Mouse (Mus musculus) MEL (cell line): ENCODE results near the gene Trim2. TPM values are rescaled to one million over a fixed set of nuclear protein-coding genes. Genes with fewer than 3 reads are reported as not detected.

Experiments
- DNase-seq: peaks from one replicate; pipeline ENCODE4 v3.0.0; 2011; ENCODE audit warnings: low read depth, low spot score
- H3K27ac ChIP-seq: 2 replicates; pipeline ENCODE4 v1.5.1; 2012; ENCODE audit warnings: low read depth, mild to moderate bottlenecking, control low read depth, low read length, moderate library complexity; ENCODE audit not compliant: control insufficient read depth
- H3K27me3 ChIP-seq, 2 experiments: fragments of 150-350 bp in 1 of 2; sonication (generic) in 1 of 2; 2 replicates each; pipeline ENCODE4 v1.6.1; 2012; ENCODE audit warnings: low read length in 2 of 2, mild to moderate bottlenecking in 2 of 2, improper control_type of control experiment in 1 of 2, moderate library complexity in 1 of 2; ENCODE audit not compliant: insufficient read depth in 2 of 2, control insufficient read depth in 1 of 2
- H3K36me3 ChIP-seq, 2 experiments: 2 replicates each; pipeline ENCODE4 v1.6.1; 2012 to 2014; ENCODE audit warnings: low read length in 2 of 2, improper control_type of control experiment in 1 of 2, inconsistent platforms in 1 of 2, mild to moderate bottlenecking in 1 of 2; ENCODE audit not compliant: insufficient read depth in 2 of 2, control insufficient read depth in 1 of 2
- H3K4me1 ChIP-seq, 2 experiments: fragments of 150-350 bp in 1 of 2; sonication (generic) in 1 of 2; 2 replicates each; pipeline ENCODE4 v1.6.1; 2012; ENCODE audit warnings: low read length in 2 of 2, improper control_type of control experiment in 1 of 2, mild to moderate bottlenecking in 1 of 2; ENCODE audit not compliant: insufficient read depth in 2 of 2, control insufficient read depth in 1 of 2
- H3K4me3 ChIP-seq, 2 experiments: fragments of 150-350 bp in 1 of 2; sonication (generic) in 1 of 2; 2 replicates each; pipeline ENCODE4 v1.5.1; 2012; ENCODE audit warnings: low read depth in 2 of 2, low read length in 2 of 2, mild to moderate bottlenecking in 2 of 2, moderate library complexity in 2 of 2, control low read depth in 1 of 2, improper control_type of control experiment in 1 of 2; ENCODE audit not compliant: control insufficient read depth in 1 of 2, insufficient read depth in 1 of 2
- H3K79me2 ChIP-seq: 2 replicates; pipeline ENCODE4 v1.6.1; 2012; ENCODE audit warnings: mild to moderate bottlenecking, low read length, moderate library complexity; ENCODE audit not compliant: control insufficient read depth, poor library complexity, insufficient read depth
- H3K9ac ChIP-seq: 2 replicates; pipeline ENCODE4 v1.6.1; 2012; ENCODE audit warnings: low read depth, mild to moderate bottlenecking, control low read depth, low read length, moderate library complexity; ENCODE audit not compliant: control insufficient read depth, poor library complexity, severe bottlenecking
- H3K9me3 ChIP-seq: fragments of 150-350 bp; sonication (generic); replicated peaks from 2 replicates; pipeline ENCODE4 v1.6.1; 2012; ENCODE audit warnings: mild to moderate bottlenecking, low read length, improper control_type of control experiment, moderate library complexity; ENCODE audit not compliant: insufficient read depth
- CHD2 ChIP-seq: IDR thresholded peaks from 2 replicates; pipeline ENCODE4 v1.6.1; 2011; ENCODE audit warnings: low read length, improper control_type of control experiment
- EP300 ChIP-seq, 2 experiments: IDR thresholded peaks; 2 replicates each; pipeline ENCODE4 v1.6.1; 2011; ENCODE audit warnings: improper control_type of control experiment in 2 of 2, low read length in 2 of 2, low read depth in 1 of 2, mild to moderate bottlenecking in 1 of 2
- HCFC1 ChIP-seq: IDR thresholded peaks from 2 replicates; pipeline ENCODE4 v1.6.1; 2012; ENCODE audit warnings: low read depth, mild to moderate bottlenecking, inconsistent platforms, low read length, improper control_type of control experiment, moderate library complexity
- KAT2A ChIP-seq: conservative IDR thresholded peaks from 2 replicates; pipeline ENCODE4 v1.6.1; 2012; ENCODE audit warnings: low read depth, low read length, improper control_type of control experiment, inconsistent platforms
- MAFK ChIP-seq: IDR thresholded peaks from 2 replicates; pipeline ENCODE4 v1.6.1; 2011; ENCODE audit warnings: low read depth, mild to moderate bottlenecking, low read length, improper control_type of control experiment, borderline replicate concordance
- MAX ChIP-seq: IDR thresholded peaks from 2 replicates; pipeline ENCODE4 v1.6.1; 2011; ENCODE audit warnings: low read length, improper control_type of control experiment
- MAZ ChIP-seq: IDR thresholded peaks from 2 replicates; pipeline ENCODE4 v1.6.1; 2012; ENCODE audit warnings: low read depth, mild to moderate bottlenecking, inconsistent platforms, low read length, improper control_type of control experiment
- MEF2A ChIP-seq: IDR thresholded peaks from 2 replicates; pipeline ENCODE4 v1.6.1; 2014; ENCODE audit warnings: low read depth, mild to moderate bottlenecking, inconsistent platforms, low read length, improper control_type of control experiment; ENCODE audit not compliant: poor library complexity, insufficient replicate concordance, severe bottlenecking; ENCODE audit errors: extremely low read depth
- NELFE ChIP-seq: IDR thresholded peaks from 2 replicates; pipeline ENCODE4 v1.6.1; 2011; ENCODE audit warnings: low read depth, low read length, improper control_type of control experiment
- NRF1 ChIP-seq: IDR thresholded peaks from 2 replicates; pipeline ENCODE4 v1.6.1; 2014; ENCODE audit warnings: low read depth, mild to moderate bottlenecking, inconsistent platforms, low read length, improper control_type of control experiment, moderate library complexity; ENCODE audit not compliant: poor library complexity, insufficient read depth, severe bottlenecking
- RCOR1 ChIP-seq: IDR thresholded peaks from 2 replicates; pipeline ENCODE4 v1.6.1; 2012; ENCODE audit warnings: low read depth, mild to moderate bottlenecking, inconsistent platforms, low read length, improper control_type of control experiment
- SMC3 ChIP-seq: IDR thresholded peaks from 2 replicates; pipeline ENCODE4 v1.6.1; 2011; ENCODE audit warnings: low read depth, low read length, improper control_type of control experiment
- TBP ChIP-seq: IDR thresholded peaks from 2 replicates; pipeline ENCODE4 v1.8.0; 2011; ENCODE audit warnings: low read depth, low read length, improper control_type of control experiment
- ZMIZ1 ChIP-seq: IDR thresholded peaks from 2 replicates; pipeline ENCODE4 v1.6.1; 2012; ENCODE audit warnings: low read depth, mild to moderate bottlenecking, inconsistent platforms, low read length, improper control_type of control experiment, moderate library complexity
- polyA plus RNA-seq, 2 experiments: library from polyadenylated mRNA; stranded (reverse) in 1 of 2; unstranded in 1 of 2; fragments of >175 nt in 1 of 2; fragments of >200 nt in 1 of 2; gene quantifications; 2 replicates each; pipeline versions ENCODE4 v1.2.1 to v1.2.4; 2012; ENCODE audit warnings: low replicate concordance in 2 of 2, low read depth in 1 of 2; ENCODE audit not compliant: insufficient read length in 2 of 2, insufficient read depth in 1 of 2, missing spikeins in 1 of 2
- total RNA-seq: library from RNA; depleted of rRNA; stranded (reverse); fragments of 300-350 nt; gene quantifications from 2 replicates; pipeline ENCODE4 v1.2.3, GENCODE M21; 2012

The Trim2 gene
- total and polyA plus RNA-seq, 3 experiments = 1.7 to 4.4 TPM; not detected in 1

GRCm38 (mm10) chr3:84190513-84191061 lies 116.1 kb downstream of the Trim2 start:
- Histone ChIP-seq H3K27me3 (no peaks in the 10 kb centered on the region), H3K27ac (no peak overlapping the region)

GRCm38 (mm10) chr3:84189629-84190173 lies 117.0 kb downstream of the Trim2 start:
- Histone ChIP-seq H3K9me3 (no peaks in the 10 kb centered on the region), H3K4me3 (no peak overlapping the region), H3K79me2 (no peaks in the 10 kb centered on the region), H3K4me1 (no peaks in the 10 kb centered on the region), H3K36me3 (no peaks in the 10 kb centered on the region), H3K27ac (no peak overlapping the region), H3K27me3 (no peaks in the 10 kb centered on the region), H3K9ac (no peak overlapping the region)
- TF ChIP-seq TBP = no peak
- TF ChIP-seq KAT2A = no peak
- no peak for TF ChIP-seq NELFE
- TF ChIP-seq RCOR1 = no peak
- no peak for TF ChIP-seq SMC3
- no peak for DNase-seq

More at GRCm38 (mm10) chr3:84190513-84191061, 116.1 kb downstream of the Trim2 start:
- H3K36me3 ChIP-seq = no peaks in the 10 kb centered on the region
- DNase-seq = no peak
- H3K79me2 ChIP-seq = no peaks in the 10 kb centered on the region
- TF ChIP-seq MAZ (no peak), ZMIZ1 (no peak), CHD2 (no peak), NELFE (no peak), MAFK (no peak), MEF2A (no peak), NRF1 (no peak), HCFC1 (no peak), EP300 (IDR thresholded peaks at IDR 0.05; ENCODE audit: low read depth in 1 of 2, low read length in 2 of 2) (no peak), MAX (no peak)
- TF ChIP-seq, all 39 proteins: peak for 0
- no peak overlapping the region for H3K9ac ChIP-seq
- H3K9me3 ChIP-seq = no peaks in the 10 kb centered on the region
- H3K4me3 ChIP-seq = no peak overlapping the region
- H3K4me1 ChIP-seq = no peaks in the 10 kb centered on the region
